Mouse (Mus musculus) E14TG2a.4 (cell line): ENCODE measurements around the gene 9630041A04Rik.

Experiments used
- H3K27me3 ChIP-seq: 2 replicates; pipeline ENCODE4 v1.6.1; 2014; ENCODE audit warnings: low read length, control low read depth; ENCODE audit not compliant: insufficient read depth
- H3K36me3 ChIP-seq: 2 replicates; pipeline ENCODE4 v1.6.1; 2014; ENCODE audit warnings: low read length, control low read depth; ENCODE audit not compliant: insufficient read depth
- H3K4me1 ChIP-seq: replicated peaks from 2 replicates; pipeline ENCODE4 v1.6.1; 2014; ENCODE audit warnings: low read depth, low read length, control low read depth
- H3K4me3 ChIP-seq: replicated peaks from 2 replicates; pipeline ENCODE4 v1.5.1; 2014; ENCODE audit warnings: mild to moderate bottlenecking, low read length
- H3K9me3 ChIP-seq: 2 replicates; pipeline ENCODE4 v1.6.1; 2014; ENCODE audit warnings: low read length, control low read depth
- CTCF ChIP-seq: conservative IDR thresholded peaks from 2 replicates; pipeline ENCODE4 v1.5.1; 2014; ENCODE audit warnings: low read length
- NANOG ChIP-seq: IDR thresholded peaks from 2 replicates; pipeline ENCODE4 v1.6.1; 2014; ENCODE audit warnings: borderline replicate concordance, low read length, mixed read lengths
- POU5F1 ChIP-seq: IDR thresholded peaks from 2 replicates; pipeline ENCODE4 v1.6.1; 2014; ENCODE audit warnings: low read length, borderline replicate concordance

Gene 9630041A04Rik

GRCm38 (mm10) chr9:101990032-101990431 lies 128.4 kb downstream of the 9630041A04Rik start:
- Histone ChIP-seq H3K4me1 (peaks cover 17% of the 10 kb centered on the region; the same call in 1 of the 2 replicates), H3K9me3 (peaks cover 15% of the 10 kb centered on the region), H3K36me3 (no peaks in the 10 kb centered on the region), H3K4me3 (no peak overlapping the region), H3K27me3 (no peaks in the 10 kb centered on the region)
- TF ChIP-seq NANOG: no peak
- TF ChIP-seq POU5F1: no peak
- no peak for TF ChIP-seq CTCF

- H3K36me3 ChIP-seq: no peaks in the 10 kb centered on the region
- no peak overlapping the region for H3K4me3 ChIP-seq
- no peaks in the 10 kb centered on the region for H3K27me3 ChIP-seq
- TF ChIP-seq NANOG: no peak
- TF ChIP-seq CTCF: no peak
- no peak for TF ChIP-seq POU5F1
- H3K4me1 ChIP-seq: peaks cover 17% of the 10 kb centered on the region; the same call in 1 of the 2 replicates
- H3K9me3 ChIP-seq: peaks cover 15% of the 10 kb centered on the region
Measured at GRCm38 (mm10) chr9:101990836-101991235, 129.2 kb downstream of the 9630041A04Rik start.
